Mouse (Mus musculus) heart, postnatal 0 days (tissue): ENCODE results near the gene Cenpq.

Source experiments
- CTCF ChIP-seq: IDR thresholded peaks from 2 replicates; pipeline ENCODE4 v1.5.1; 2016; ENCODE audit warnings: antibody characterized with exemption, control low read depth, low read depth
- EP300 ChIP-seq: IDR thresholded peaks from 2 replicates; pipeline ENCODE4 v1.6.1; 2016; ENCODE audit warnings: antibody characterized with exemption, low read depth

DNA sequence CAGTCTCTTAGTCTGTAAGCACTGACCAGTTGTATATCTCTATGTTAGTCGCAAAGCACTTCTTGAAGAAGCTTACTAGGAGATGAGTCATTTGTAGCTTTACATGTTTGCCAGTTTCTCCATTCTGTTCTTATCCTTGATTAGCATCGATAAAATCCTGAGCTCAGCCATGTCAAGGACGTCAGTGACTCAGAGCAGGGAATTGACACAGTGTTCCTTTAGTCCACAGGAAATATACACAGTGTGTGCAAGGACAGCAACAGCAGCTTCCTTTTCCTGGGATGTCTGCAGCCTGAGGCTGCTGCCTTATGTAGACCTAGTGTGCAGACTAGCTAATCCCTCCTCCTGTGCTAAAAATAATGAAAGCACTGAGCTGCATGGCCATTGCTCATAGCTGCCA lies 13.7 kb upstream of the Cenpq start:
- TF ChIP-seq CTCF (no peak), EP300 (no peak)
